Mouse (Mus musculus) bone marrow, adult 2 months (tissue): ENCODE measurements around the gene Tenm3. TPM values are rescaled to one million over a fixed set of nuclear protein-coding genes. Genes with fewer than 3 reads are reported as not detected.

Source experiments
- H3K27ac ChIP-seq: fragments of 200-500 bp; 2 replicates; pipeline ENCODE4 v1.5.1; 2012; ENCODE audit warnings: low read depth, mild to moderate bottlenecking, control low read depth, inconsistent platforms, low read length; ENCODE audit not compliant: control insufficient read depth, poor library complexity, insufficient read depth
- H3K4me1 ChIP-seq: fragments of 200-500 bp; 2 replicates; pipeline ENCODE4 v1.6.1; 2011; ENCODE audit warnings: low read length; ENCODE audit not compliant: control insufficient read depth, insufficient read depth
- H3K4me3 ChIP-seq: fragments of 200-500 bp; replicated peaks from 2 replicates; pipeline ENCODE3; 2011; ENCODE audit warnings: mild to moderate bottlenecking, low read depth, low read length, control low read depth; ENCODE audit not compliant: control insufficient read depth
- CTCF ChIP-seq: fragments of 200-500 bp; IDR thresholded peaks from 2 replicates; pipeline ENCODE4 v1.5.1; 2011; ENCODE audit warnings: low read length, control low read depth; ENCODE audit not compliant: control insufficient read depth, insufficient read depth
- POLR2A ChIP-seq: fragments of 200-500 bp; IDR thresholded peaks from 2 replicates; pipeline ENCODE4 v1.6.1; 2011; ENCODE audit warnings: low read depth, mild to moderate bottlenecking, control low read depth, low read length, borderline replicate concordance; ENCODE audit not compliant: control insufficient read depth
- WGBS: fragments of 180-500 bp; shearing (Covaris S2); methylation state at CpG from one replicate; pipeline ENCODE4 v1.1.7; 2018; 5-methylcytosine and 5-hydroxymethylcytosine counted together
- polyA plus RNA-seq: library from polyadenylated mRNA; stranded (reverse); fragments of >200 nt; gene quantifications from 2 replicates; pipeline ENCODE4 v1.2.4, GENCODE M21; 2011; ENCODE audit warnings: low replicate concordance; ENCODE audit not compliant: missing spikeins, insufficient read depth, insufficient read length

Gene Tenm3
- polyA plus RNA-seq, 1 experiment, result 0.45 TPM

- Histone ChIP-seq H3K4me1 (no peaks in the 10 kb centered on the region), H3K4me3 (no peak overlapping the region), H3K27ac (no peak overlapping the region)
- WGBS, result 81% methylated on average over 6 of the region's 6 CpGs
- no peak for TF ChIP-seq CTCF
- no peak for TF ChIP-seq POLR2A
Measured at GRCm38 (mm10) chr8:48742741-48743140, 101.0 kb downstream of the Tenm3 start.

- 79% methylated on average over 11 of the region's 11 CpGs for WGBS
- H3K4me3 ChIP-seq, result no peak overlapping the region
- H3K27ac ChIP-seq, result no peak overlapping the region
- no peak for TF ChIP-seq POLR2A
- no peaks in the 10 kb centered on the region for H3K4me1 ChIP-seq
Measured at GRCm38 (mm10) chr8:48740951-48741350, 102.8 kb downstream of the Tenm3 start.

- Histone ChIP-seq H3K4me1 (no peaks in the 10 kb centered on the region), H3K27ac (no peak overlapping the region), H3K4me3 (no peak overlapping the region)
- WGBS, result 40% methylated on average over 23 of the region's 23 CpGs
- TF ChIP-seq POLR2A (no peak), CTCF (no peak)
Measured at GRCm38 (mm10) chr8:48740147-48740881, 103.4 kb downstream of the Tenm3 start.

- TF ChIP-seq CTCF (no peak), POLR2A (no peak)
- WGBS, result 82% methylated on average over 10 of the region's 10 CpGs
- H3K27ac ChIP-seq, result no peak overlapping the region
- no peaks in the 10 kb centered on the region for H3K4me1 ChIP-seq
- no peak overlapping the region for H3K4me3 ChIP-seq
Measured at GRCm38 (mm10) chr8:48733731-48734130, 110.0 kb downstream of the Tenm3 start.

GRCm38 (mm10) chr8:48733057-48733456 is 110.7 kb downstream of the Tenm3 start:
- Histone ChIP-seq H3K27ac (no peak overlapping the region), H3K4me1 (no peaks in the 10 kb centered on the region), H3K4me3 (no peak overlapping the region)
- WGBS, result 81% methylated on average over 4 of the region's 4 CpGs
- no peak for TF ChIP-seq CTCF
- no peak for TF ChIP-seq POLR2A

- WGBS, result 74% methylated on average over 6 of the region's 6 CpGs
- Histone ChIP-seq H3K4me3 (no peak overlapping the region), H3K27ac (no peak overlapping the region), H3K4me1 (no peaks in the 10 kb centered on the region)
- TF ChIP-seq POLR2A (no peak), CTCF (no peak)
Measured at GRCm38 (mm10) chr8:48730701-48731100, 113.0 kb downstream of the Tenm3 start.

- TF ChIP-seq POLR2A (no peak), CTCF (no peak)
- 83% methylated on average over 21 of the region's 21 CpGs for WGBS
Measured at GRCm38 (mm10) chr8:48728833-48729690, 114.7 kb downstream of the Tenm3 start.

GRCm38 (mm10) chr8:48728006-48728405 is 115.7 kb downstream of the Tenm3 start:
- Histone ChIP-seq H3K4me3 (no peak overlapping the region), H3K4me1 (no peaks in the 10 kb centered on the region), H3K27ac (no peak overlapping the region)
- no peak for TF ChIP-seq CTCF
- no peak for TF ChIP-seq POLR2A
- 91% methylated on average over 6 of the region's 6 CpGs for WGBS

More at GRCm38 (mm10) chr8:48728833-48729690, 114.7 kb downstream of the Tenm3 start:
- Histone ChIP-seq H3K4me1 (no peaks in the 10 kb centered on the region), H3K27ac (no peak overlapping the region), H3K4me3 (no peak overlapping the region)

- no peak for TF ChIP-seq CTCF
- TF ChIP-seq POLR2A, result no peak
- no peaks in the 10 kb centered on the region for H3K4me1 ChIP-seq
- H3K4me3 ChIP-seq, result no peak overlapping the region
- 48% methylated on average over 14 of the region's 14 CpGs for WGBS
- H3K27ac ChIP-seq, result no peak overlapping the region
Measured at GRCm38 (mm10) chr8:48722744-48723143, 121.0 kb downstream of the Tenm3 start.
